8 mouse cellular contexts compared by ENCODE assay signal in genomic region chr4:58205750-58206114, GRCm38 (mm10). TPM values are rescaled to one million over a fixed set of nuclear protein-coding genes. Genes with fewer than 3 reads are reported as not detected.
DNase-seq lines count a peak whose midpoint lies in the region; ATAC-seq and TF ChIP-seq lines count a peak whose summit lies in the region.

No protein-coding gene starts in this region.

- no peak overlapping the region; the same call in 1 of the 2 replicates for H3K9ac ChIP-seq in liver, embryonic 12.5 days

- H3K27me3 ChIP-seq in testis, adult 2 months (ENCODE audit: control insufficient read depth, insufficient read depth, low read length): no peaks in the 10 kb centered on the region
- peaks cover 26% of the 10 kb centered on the region for H3K27me3 ChIP-seq in liver, embryonic 12.5 days (replicated peaks)

- H3K4me1 ChIP-seq in testis, adult 2 months (ENCODE audit: control insufficient read depth, insufficient read depth, low read length): peaks cover 9% of the 10 kb centered on the region
- no peaks in the 10 kb centered on the region for H3K4me1 ChIP-seq in liver, embryonic 12.5 days

- no peak for ATAC-seq in liver, embryonic 12.5 days

- 1% methylated on average over 31 of the region's 31 CpGs for WGBS in liver, embryonic 12.5 days (ENCODE audit: insufficient replicate concordance)

- H3K27ac ChIP-seq in testis, adult 2 months (ENCODE audit: control insufficient read depth, insufficient read depth, low read depth, low read length): no peak overlapping the region
- no peak overlapping the region for H3K27ac ChIP-seq in liver, embryonic 12.5 days

- H3K36me3 ChIP-seq in testis, adult 2 months (ENCODE audit: control insufficient read depth, insufficient read depth, low read length): no peaks in the 10 kb centered on the region
- H3K36me3 ChIP-seq in liver, embryonic 12.5 days: no peaks in the 10 kb centered on the region

- DNase-seq in cerebellum, postnatal 14 days: peak; percentile 66
- DNase-seq in cerebellum, adult 18-20 months: no peak
- no peak for DNase-seq in testis, postnatal 14 days (ENCODE audit: low spot score)
- DNase-seq in yolk sac, embryonic 10.5 days (ENCODE audit: low spot score): peak; percentile 20
- DNase-seq in thymus, adult 18-20 months: no peak
- no peak for DNase-seq in gastrocnemius, adult 8-10 months (ENCODE audit: low spot score in 2 of 2)

- TF ChIP-seq POLR2A in testis, adult 2 months (IDR thresholded peaks at IDR 0.05; ENCODE audit: control insufficient read depth, low read depth, low read length): no peak

- H3K4me2 ChIP-seq in liver, embryonic 12.5 days: peak overlapping the region; percentile 62

- H3K4me3 ChIP-seq in testis, adult 2 months (ENCODE audit: control insufficient read depth, low read depth, low read length): peak overlapping the region; percentile 82
- H3K4me3 ChIP-seq in liver, embryonic 12.5 days: peak overlapping the region; percentile 45

- TF ChIP-seq CTCF in testis, adult 2 months (IDR thresholded peaks at IDR 0.05; ENCODE audit: control insufficient read depth, insufficient read depth, insufficient replicate concordance, low read depth, low read length): no peak

- no peaks in the 10 kb centered on the region for H3K9me3 ChIP-seq in liver, embryonic 12.5 days (replicated peaks)

RNA-seq across cellular contexts. Expression of gene Svep1, which starts 0.9 kb away (rescaled TPM):
- polyA plus RNA-seq in testis, adult 2 months (2012; rRNA removed): 0.74 and 0.82 TPM in 2 replicates
- polyA plus RNA-seq in liver, embryonic 12.5 days (2016; fragmentation: Nextera tagmentation; extraction: Ambion mirVana): 0.69 and 0.72 TPM in 2 replicates
- total RNA-seq in gastrocnemius, adult 8-10 months (2022): 1 to 10 TPM; 3.3 to 6.4 (median 4.0) TPM

Comparison
In these comparisons a context has a peak if more than half of its experiments do, and no peak if none do; other contexts are left out.
1. DNase-seq: peak in cerebellum, postnatal 14 days (2 of 2) and yolk sac, embryonic 10.5 days (single experiment); none in cerebellum, adult 18-20 months (0 of 2), testis, postnatal 14 days (single experiment), thymus, adult 18-20 months (0 of 2) and gastrocnemius, adult 8-10 months (0 of 2).